Mouse (Mus musculus): ENCODE measurements around the gene Hist1h2bm.
A peak's percentile ranks its signal among the peaks of the same experiment; 100 is the strongest.

Hist1h2bm gene

DNA sequence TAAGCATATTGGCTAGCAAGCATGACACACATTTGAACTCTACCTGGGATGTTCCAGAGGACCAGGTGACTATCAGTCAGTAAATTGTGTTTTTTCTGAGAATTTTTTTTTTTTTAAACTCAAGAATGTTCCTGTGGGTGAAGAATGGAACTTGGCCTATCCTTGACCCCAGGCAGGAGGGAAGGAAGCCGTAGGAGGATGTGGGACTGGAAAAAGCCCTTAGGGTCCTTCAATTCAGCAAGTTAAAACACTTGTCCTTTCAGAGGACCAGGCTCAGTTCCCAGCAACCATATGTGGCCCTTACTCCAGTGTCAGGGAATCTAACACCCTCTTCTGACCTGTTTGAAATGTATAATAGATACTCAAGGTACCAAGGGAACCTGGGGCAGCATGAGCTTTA is 7.7 kb downstream of the Hist1h2bm start:
- no peak for DNase-seq

GRCm38 (mm10) chr13:21733466-21733865 is 11.6 kb downstream of the Hist1h2bm start:
- DNase-seq: no peak

GRCm38 (mm10) chr13:21734010-21734905 is 12.4 kb downstream of the Hist1h2bm start:
- peak; percentile 86 for DNase-seq

DNA sequence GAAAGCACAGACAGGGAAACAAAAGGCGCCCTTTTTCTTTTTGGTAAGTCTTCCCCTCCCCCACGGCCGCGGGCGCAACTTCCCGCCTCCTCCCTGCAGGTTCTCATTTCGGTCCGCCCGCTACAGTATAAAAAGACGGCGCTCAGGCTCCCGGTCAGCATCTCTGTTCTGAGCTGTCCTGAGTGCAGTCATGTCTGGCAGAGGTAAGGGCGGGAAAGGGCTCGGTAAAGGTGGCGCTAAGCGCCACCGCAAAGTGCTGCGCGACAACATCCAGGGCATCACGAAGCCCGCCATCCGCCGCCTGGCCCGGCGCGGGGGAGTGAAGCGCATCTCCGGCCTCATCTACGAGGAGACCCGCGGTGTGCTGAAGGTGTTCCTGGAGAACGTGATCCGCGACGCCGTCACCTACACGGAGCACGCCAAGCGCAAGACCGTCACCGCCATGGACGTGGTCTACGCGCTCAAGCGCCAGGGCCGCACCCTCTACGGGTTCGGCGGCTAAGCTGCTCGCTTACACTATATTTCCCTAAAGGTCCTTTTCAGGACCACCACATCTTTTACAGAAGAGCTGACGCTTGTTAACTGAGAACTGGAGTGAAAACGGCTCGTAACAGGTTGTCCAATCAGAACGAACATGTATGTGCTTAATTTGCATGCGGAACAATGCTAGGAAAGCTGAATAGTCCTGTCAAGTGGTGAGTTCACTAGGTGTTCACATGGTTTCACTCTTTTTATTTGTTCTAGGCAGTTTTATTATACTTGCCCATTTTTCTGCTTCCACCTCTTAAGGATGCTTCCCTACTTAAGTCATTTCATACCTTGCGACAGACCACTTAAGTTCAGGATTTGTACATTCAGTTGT is 13.3 kb downstream of the Hist1h2bm start, which contains the start of gene Hist1h4j:
Gene Hist1h4j, plus strand, starts transcription at position 159 of the 862 bp plus-strand sequence.
- peak; percentile 72 for DNase-seq

DNA sequence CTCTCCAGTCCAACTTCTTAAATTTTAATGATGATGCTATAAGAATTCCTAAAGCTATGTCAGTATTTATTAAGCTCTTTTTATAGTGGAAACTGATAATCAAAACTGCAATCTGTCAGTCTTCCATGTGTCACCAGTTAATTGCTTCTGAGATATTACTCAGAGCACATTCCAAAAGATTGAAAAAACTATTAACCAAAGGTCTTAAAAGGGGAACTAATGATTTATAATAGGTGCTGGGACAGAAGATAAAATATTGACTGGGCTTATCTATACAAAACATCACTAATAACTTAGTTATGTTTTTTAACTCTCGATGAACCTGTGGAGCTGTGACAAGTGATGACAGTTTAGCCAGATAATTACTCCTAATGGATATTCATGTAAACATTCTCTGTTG is 23.2 kb downstream of the Hist1h2bm start:
- DNase-seq: no peak

GRCm38 (mm10) chr13:21749387-21750158 is 27.7 kb downstream of the Hist1h2bm start:
- DNase-seq: no peak

- DNase-seq: peak; percentile 89
Measured at GRCm38 (mm10) chr13:21750159-21751017, 28.5 kb downstream of the Hist1h2bm start, which contains the start of gene Hist1h4k. TSS of gene Hist1h4k (minus strand) at chr13:21750505.

GRCm38 (mm10) chr13:21751417-21751816 is 29.6 kb downstream of the Hist1h2bm start:
- no peak for DNase-seq

- DNase-seq: no peak
Measured at GRCm38 (mm10) chr13:21751827-21752226, 30.0 kb downstream of the Hist1h2bm start.

DNA sequence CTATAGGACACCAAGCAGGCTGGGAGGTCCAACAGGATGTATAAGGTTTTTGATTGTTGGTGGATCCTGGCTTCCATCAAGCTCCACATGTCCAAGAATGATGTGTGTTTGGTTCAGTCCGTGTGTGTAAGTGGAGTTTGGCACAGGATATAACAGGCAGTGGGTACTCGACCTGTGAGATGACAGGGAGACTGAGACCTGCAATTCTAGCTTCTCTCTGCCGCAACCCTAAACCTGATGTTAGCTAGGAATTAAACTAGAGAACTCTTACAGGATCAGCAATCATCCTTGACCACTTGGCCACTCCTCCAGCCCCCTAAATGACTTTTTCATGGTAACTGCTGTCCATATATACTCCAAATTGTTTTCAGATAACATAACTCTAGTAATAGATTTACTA is 30.5 kb downstream of the Hist1h2bm start:
- no peak for DNase-seq

DNA sequence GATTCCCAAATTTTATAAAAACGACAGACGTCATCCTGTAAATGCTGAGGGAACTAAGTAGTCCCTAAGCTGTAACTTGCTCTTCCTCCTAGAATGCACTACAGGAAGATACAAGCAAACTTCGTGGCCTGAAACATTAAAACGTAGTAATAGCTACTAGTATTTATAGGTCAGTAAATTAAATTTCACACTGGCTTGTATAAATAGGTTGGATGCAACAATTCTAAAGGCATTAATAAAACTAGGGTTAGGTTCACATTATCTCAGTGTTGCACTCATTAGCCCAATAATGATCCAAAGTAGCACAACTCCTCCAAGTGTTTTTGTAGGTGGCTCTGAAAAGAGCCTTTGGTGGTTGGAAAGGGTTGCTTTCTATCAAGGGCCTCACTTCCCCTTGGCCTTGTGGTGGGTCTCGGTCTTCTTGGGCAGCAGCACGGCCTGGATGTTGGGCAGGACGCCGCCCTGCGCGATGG is 31.2 kb downstream of the Hist1h2bm start:
- DNase-seq: no peak

DNA sequence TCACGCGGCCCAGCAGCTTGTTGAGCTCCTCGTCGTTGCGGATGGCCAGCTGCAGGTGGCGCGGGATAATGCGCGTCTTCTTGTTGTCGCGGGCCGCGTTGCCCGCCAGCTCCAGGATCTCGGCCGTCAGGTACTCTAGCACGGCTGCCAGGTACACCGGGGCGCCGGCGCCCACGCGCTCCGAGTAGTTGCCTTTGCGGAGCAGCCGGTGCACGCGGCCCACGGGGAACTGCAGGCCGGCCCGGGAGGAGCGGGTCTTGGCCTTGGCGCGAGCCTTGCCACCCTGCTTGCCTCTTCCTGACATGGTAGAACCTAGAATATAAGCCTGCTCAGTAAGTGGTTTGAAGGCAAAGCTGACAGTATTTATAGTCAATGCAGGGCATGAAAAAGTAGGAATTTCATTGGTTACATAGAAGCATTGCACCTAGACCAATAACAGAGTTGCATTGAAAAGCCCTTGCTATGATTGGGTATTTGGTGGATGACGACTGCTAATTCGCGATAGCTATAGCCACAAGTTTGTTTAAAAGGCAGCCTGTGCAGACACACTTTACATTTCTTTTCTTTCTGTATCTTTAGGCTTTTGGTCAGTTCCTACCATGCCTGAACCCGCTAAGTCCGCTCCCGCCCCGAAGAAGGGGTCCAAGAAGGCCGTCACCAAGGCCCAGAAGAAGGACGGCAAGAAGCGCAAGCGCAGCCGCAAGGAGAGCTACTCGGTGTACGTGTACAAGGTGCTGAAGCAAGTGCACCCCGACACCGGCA is 31.9 kb downstream of the Hist1h2bm start, which contains the start of the genes Hist1h2ak and Hist1h2bn:
Gene Hist1h2ak, minus strand, starts transcription at position 304 of the 762 bp plus-strand sequence.
Gene Hist1h2bn, plus strand, starts transcription at position 600 of the 762 bp plus-strand sequence.
- DNase-seq: peak; percentile 84

- DNase-seq: peak; percentile 21
Measured at GRCm38 (mm10) chr13:21754294-21755001, 32.6 kb downstream of the Hist1h2bm start.

- DNase-seq: no peak
Measured at GRCm38 (mm10) chr13:21755707-21756106, 33.9 kb downstream of the Hist1h2bm start.

Measured in kidney, postnatal 14 days (tissue).